Comparison of ENCODE assay signal across 8 mouse cellular contexts in the genomic region with DNA sequence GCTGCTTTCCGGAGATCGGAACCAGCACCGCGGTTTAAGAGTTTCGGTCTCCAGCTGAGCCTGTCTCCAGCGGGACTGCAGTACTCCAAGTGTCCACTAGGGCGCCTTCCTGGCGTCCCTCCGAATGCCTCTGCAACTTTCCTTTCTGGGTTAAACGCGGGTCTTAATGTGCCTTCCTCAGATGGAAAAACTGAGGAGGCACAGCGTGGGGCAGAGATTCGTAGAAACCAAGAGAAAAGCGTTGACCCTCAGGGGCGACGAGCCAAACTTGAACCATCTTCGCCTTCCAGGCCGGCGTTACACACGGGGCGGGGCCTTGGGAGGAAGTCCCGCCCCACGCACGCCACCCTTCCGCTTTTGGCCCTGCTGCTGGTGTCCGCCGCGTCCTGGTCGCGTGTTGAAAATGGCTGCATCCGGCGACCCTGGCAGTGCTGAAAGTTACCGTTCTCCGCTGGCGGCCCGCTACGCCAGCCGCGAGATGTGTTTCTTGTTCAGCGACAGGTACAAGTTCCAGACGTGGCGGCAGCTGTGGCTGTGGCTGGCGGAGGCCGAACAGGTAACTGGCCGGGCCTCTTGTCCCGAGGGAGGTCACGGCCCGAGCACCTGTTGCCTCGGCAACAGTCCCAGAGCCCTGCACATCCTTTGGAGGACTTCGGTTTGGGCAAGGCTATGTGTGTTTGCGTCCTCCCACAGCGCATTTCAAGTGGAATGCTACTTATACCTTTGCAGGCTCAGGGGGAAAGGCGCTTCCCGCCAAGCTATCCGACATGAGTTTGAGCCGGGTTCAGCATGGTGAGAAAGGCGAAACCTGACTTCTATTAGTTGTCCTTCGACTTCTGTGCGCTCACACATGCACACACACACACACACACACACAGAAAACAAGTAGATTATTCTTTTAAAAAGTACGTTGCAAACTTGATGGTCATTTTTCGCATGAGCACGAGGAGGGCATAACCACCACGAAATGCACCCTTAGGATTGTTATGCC. TPM values are rescaled to one million over a fixed set of nuclear protein-coding genes. Genes with fewer than 3 reads are reported as not detected.
DNase-seq lines count a peak whose midpoint lies in the region; ATAC-seq and TF ChIP-seq lines count a peak whose summit lies in the region.

A gene (plus strand): TSS at position 346 of the 991 bp plus-strand sequence.

- H3K27me3 ChIP-seq in ES-Bruce4 (ENCODE audit: control insufficient read depth, insufficient read depth, low read length, poor library complexity, severe bottlenecking) = no peaks in the 10 kb centered on the region
- H3K27me3 ChIP-seq in forebrain, embryonic 14.5 days (replicated peaks; ENCODE audit: control insufficient read depth, insufficient read depth, low read length) = no peaks in the 10 kb centered on the region
- no peaks in the 10 kb centered on the region for H3K27me3 ChIP-seq in neural tube, embryonic 15.5 days (replicated peaks)

- 0 out of 2 replicates have a peak, but pooled peaks have one; percentile 25 for TF ChIP-seq EP300 in ES-Bruce4 (IDR thresholded peaks at IDR 0.05; ENCODE audit: insufficient read depth, low read depth, low read length)

- WGBS in forebrain, embryonic 14.5 days = under 1% methylated on average over 63 of the region's 63 CpGs
- WGBS in neural tube, embryonic 15.5 days = under 1% methylated on average over 63 of the region's 63 CpGs

- peak within 1 kb of the TSS; percentile 63 for H3K9ac ChIP-seq in ES-Bruce4 (ENCODE audit: low read depth, poor library complexity, severe bottlenecking)
- H3K9ac ChIP-seq in forebrain, embryonic 14.5 days (ENCODE audit: low read length) = peak within 1 kb of the TSS; percentile 76
- peak within 1 kb of the TSS; percentile 66 for H3K9ac ChIP-seq in neural tube, embryonic 15.5 days (replicated peaks)

- H3K36me3 ChIP-seq in ES-Bruce4 (ENCODE audit: control insufficient read depth, insufficient read depth, low read length, poor library complexity, severe bottlenecking) = peaks cover 16% of the 10 kb centered on the region
- H3K36me3 ChIP-seq in forebrain, embryonic 14.5 days (ENCODE audit: control insufficient read depth, insufficient read depth, low read length) = peaks cover 15% of the 10 kb centered on the region
- H3K36me3 ChIP-seq in neural tube, embryonic 15.5 days = peaks cover 14% of the 10 kb centered on the region

- peak; percentile 60 for TF ChIP-seq CTCF in ES-Bruce4 (IDR thresholded peaks at IDR 0.05; ENCODE audit: low read depth, low read length)

- peak within 1 kb of the TSS; percentile 48 for H3K27ac ChIP-seq in ES-Bruce4 (ENCODE audit: insufficient read depth, low read length)
- H3K27ac ChIP-seq in forebrain, embryonic 14.5 days (ENCODE audit: low read depth, low read length) = peak within 1 kb of the TSS; percentile 76; the same call in 1 of the 2 replicates
- H3K27ac ChIP-seq in neural tube, embryonic 15.5 days (replicated peaks) = peak within 1 kb of the TSS; percentile 81

- intact Hi-C loops in heart, postnatal 14 days (cut with DNase I) = loop anchor here (2.0 kb wide), 1 partner anchor 242 kb away; no protein-coding TSS in a partner anchor

- H3K4me3 ChIP-seq in ES-Bruce4 (ENCODE audit: low read depth, low read length) = peak within 1 kb of the TSS; percentile 87
- H3K4me3 ChIP-seq in forebrain, embryonic 14.5 days (ENCODE audit: low read depth, low read length) = peak within 1 kb of the TSS; percentile 80
- H3K4me3 ChIP-seq in neural tube, embryonic 15.5 days (replicated peaks) = peak within 1 kb of the TSS; percentile 87

- no peaks in the 10 kb centered on the region for H3K9me3 ChIP-seq in ES-Bruce4 (replicated peaks; ENCODE audit: control insufficient read depth, insufficient read depth, low read length, poor library complexity, severe bottlenecking)
- no peaks in the 10 kb centered on the region for H3K9me3 ChIP-seq in forebrain, embryonic 14.5 days (replicated peaks; ENCODE audit: control insufficient read depth, low read length)
- no peaks in the 10 kb centered on the region for H3K9me3 ChIP-seq in neural tube, embryonic 15.5 days (replicated peaks)

- peak; percentile 73 for TF ChIP-seq POLR2A in ES-Bruce4 (IDR thresholded peaks at IDR 0.05; ENCODE audit: insufficient read depth, low read length)

- ATAC-seq in cerebellum, adult (ENCODE audit: insufficient number of reproducible peaks, low FRiP score, low TSS enrichment) = peak; percentile 91
- ATAC-seq in forebrain, embryonic 14.5 days = peak; percentile 96
- ATAC-seq in neural tube, embryonic 15.5 days (ENCODE audit: low FRiP score) = peak; percentile 94

- DNase-seq in forebrain, embryonic 14.5 days (ENCODE audit: low spot score) = peak; percentile 93
- peak; percentile 90 to 91 for DNase-seq in heart, postnatal 14 days
- DNase-seq in layer of hippocampus, adult 11-12 months (ENCODE audit: low spot score) = peak; percentile 85
- DNase-seq in lung, adult 18-20 months = peak; percentile 85 to 87
- peak; percentile 89 for DNase-seq in testis, postnatal 14 days (ENCODE audit: low spot score)

- H3K4me1 ChIP-seq in ES-Bruce4 (ENCODE audit: control insufficient read depth, insufficient read depth, low read length) = no peaks in the 10 kb centered on the region
- H3K4me1 ChIP-seq in forebrain, embryonic 14.5 days (ENCODE audit: control insufficient read depth, insufficient read depth, low read length) = peaks cover 4% of the 10 kb centered on the region; the same call in 1 of the 2 replicates
- H3K4me1 ChIP-seq in neural tube, embryonic 15.5 days = peaks cover 17% of the 10 kb centered on the region

- H3K4me2 ChIP-seq in forebrain, embryonic 14.5 days (ENCODE audit: low read length) = peak within 1 kb of the TSS; percentile 76
- H3K4me2 ChIP-seq in neural tube, embryonic 15.5 days = peak within 1 kb of the TSS; percentile 84

RNA-seq across cellular contexts. Expression of the gene that starts here (rescaled TPM):
- 69.6 and 77.6 TPM in 2 replicates for polyA plus RNA-seq in ES-Bruce4 (2011; ENCODE audit: insufficient read depth, insufficient read length, low read depth, missing spikeins)
- polyA plus RNA-seq in forebrain, embryonic 14.5 days (2014; fragmentation: Nextera tagmentation; extraction: Ambion mirVana) = 81.0 and 88.0 TPM in 2 replicates
- total RNA-seq in heart, postnatal 14 days (2021) = 10 to 100 TPM; 84.9 to 94.4 TPM
- 111 and 133 TPM in 2 replicates for polyA plus RNA-seq in neural tube, embryonic 15.5 days (2015; fragmentation: Nextera tagmentation; extraction: Ambion mirVana)

Comparison
In these comparisons a context has a peak if more than half of its experiments do, and no peak if none do; other contexts are left out.
1. Peak in every context shown above with its lines: DNase-seq, ATAC-seq, H3K4me3 ChIP-seq and H3K27ac ChIP-seq.